Mouse (Mus musculus): ENCODE data around the gene Gm20388. TPM values are rescaled to one million over a fixed set of nuclear protein-coding genes. Genes with fewer than 3 reads are reported as not detected.

The Gm20388 gene
- polyA plus RNA-seq, 1 experiment, result 10.6 TPM

- TF ChIP-seq POLR2A (IDR thresholded peaks at IDR 0.05; ENCODE audit: borderline replicate concordance, control insufficient read depth, low read depth, low read length) (no peak), CTCF (IDR thresholded peaks at IDR 0.05; ENCODE audit: control insufficient read depth, insufficient read depth, low read length) (no peak)
- Histone ChIP-seq H3K27ac (ENCODE audit: control insufficient read depth, insufficient read depth, low read depth, low read length, poor library complexity) (no peak overlapping the region), H3K4me1 (ENCODE audit: control insufficient read depth, insufficient read depth, low read length) (no peaks in the 10 kb centered on the region), H3K4me3 (replicated peaks; ENCODE audit: control insufficient read depth, low read depth, low read length) (no peak overlapping the region)
- WGBS, result 68% methylated on average over 14 of the region's 14 CpGs
These were observed 1345.2 kb downstream of the Gm20388 start for GRCm38 (mm10) chr8:121255727-121256265.

GRCm38 (mm10) chr8:121258126-121258792, 1347.6 kb downstream of the Gm20388 start:
- H3K27ac ChIP-seq (ENCODE audit: control insufficient read depth, insufficient read depth, low read depth, low read length, poor library complexity), result no peak overlapping the region
- TF ChIP-seq CTCF (IDR thresholded peaks at IDR 0.05; ENCODE audit: control insufficient read depth, insufficient read depth, low read length), result no peak
- no peak for TF ChIP-seq POLR2A (IDR thresholded peaks at IDR 0.05; ENCODE audit: borderline replicate concordance, control insufficient read depth, low read depth, low read length)
- 33% methylated on average over 21 of the region's 21 CpGs for WGBS
- H3K4me3 ChIP-seq (replicated peaks; ENCODE audit: control insufficient read depth, low read depth, low read length), result no peak overlapping the region
- no peaks in the 10 kb centered on the region for H3K4me1 ChIP-seq (ENCODE audit: control insufficient read depth, insufficient read depth, low read length)

GRCm38 (mm10) chr8:121262728-121263389, 1352.2 kb downstream of the Gm20388 start:
- no peaks in the 10 kb centered on the region for H3K4me1 ChIP-seq (ENCODE audit: control insufficient read depth, insufficient read depth, low read length)
- no peak overlapping the region for H3K27ac ChIP-seq (ENCODE audit: control insufficient read depth, insufficient read depth, low read depth, low read length, poor library complexity)
- WGBS, result 29% methylated on average over 21 of the region's 21 CpGs
- TF ChIP-seq POLR2A (IDR thresholded peaks at IDR 0.05; ENCODE audit: borderline replicate concordance, control insufficient read depth, low read depth, low read length) (no peak), CTCF (IDR thresholded peaks at IDR 0.05; ENCODE audit: control insufficient read depth, insufficient read depth, low read length) (no peak)
- no peak overlapping the region for H3K4me3 ChIP-seq (replicated peaks; ENCODE audit: control insufficient read depth, low read depth, low read length)

- 54% methylated on average over 14 of the region's 14 CpGs for WGBS
- no peak overlapping the region for H3K27ac ChIP-seq (ENCODE audit: control insufficient read depth, insufficient read depth, low read depth, low read length, poor library complexity)
- no peak overlapping the region for H3K4me3 ChIP-seq (replicated peaks; ENCODE audit: control insufficient read depth, low read depth, low read length)
- no peaks in the 10 kb centered on the region for H3K4me1 ChIP-seq (ENCODE audit: control insufficient read depth, insufficient read depth, low read length)
- TF ChIP-seq CTCF (IDR thresholded peaks at IDR 0.05; ENCODE audit: control insufficient read depth, insufficient read depth, low read length) (no peak), POLR2A (IDR thresholded peaks at IDR 0.05; ENCODE audit: borderline replicate concordance, control insufficient read depth, low read depth, low read length) (no peak)
These were observed 1352.7 kb downstream of the Gm20388 start for GRCm38 (mm10) chr8:121263390-121263775.

- no peak overlapping the region for H3K27ac ChIP-seq (ENCODE audit: control insufficient read depth, insufficient read depth, low read depth, low read length, poor library complexity)
- 78% methylated on average over 9 of the region's 9 CpGs for WGBS
- H3K4me1 ChIP-seq (ENCODE audit: control insufficient read depth, insufficient read depth, low read length), result no peaks in the 10 kb centered on the region
- TF ChIP-seq CTCF (IDR thresholded peaks at IDR 0.05; ENCODE audit: control insufficient read depth, insufficient read depth, low read length) (no peak), POLR2A (IDR thresholded peaks at IDR 0.05; ENCODE audit: borderline replicate concordance, control insufficient read depth, low read depth, low read length) (no peak)
- H3K4me3 ChIP-seq (replicated peaks; ENCODE audit: control insufficient read depth, low read depth, low read length), result no peak overlapping the region
These were observed 1353.6 kb downstream of the Gm20388 start for GRCm38 (mm10) chr8:121264260-121264659.

- 75% methylated on average over 8 of the region's 8 CpGs for WGBS
- Histone ChIP-seq H3K27ac (ENCODE audit: control insufficient read depth, insufficient read depth, low read depth, low read length, poor library complexity) (no peak overlapping the region), H3K4me3 (replicated peaks; ENCODE audit: control insufficient read depth, low read depth, low read length) (no peak overlapping the region), H3K4me1 (ENCODE audit: control insufficient read depth, insufficient read depth, low read length) (no peaks in the 10 kb centered on the region)
- TF ChIP-seq CTCF (IDR thresholded peaks at IDR 0.05; ENCODE audit: control insufficient read depth, insufficient read depth, low read length), result no peak
- no peak for TF ChIP-seq POLR2A (IDR thresholded peaks at IDR 0.05; ENCODE audit: borderline replicate concordance, control insufficient read depth, low read depth, low read length)
These were observed 1360.9 kb downstream of the Gm20388 start for GRCm38 (mm10) chr8:121271542-121271941.

GRCm38 (mm10) chr8:121273195-121273594, 1362.6 kb downstream of the Gm20388 start:
- Histone ChIP-seq H3K4me3 (replicated peaks; ENCODE audit: control insufficient read depth, low read depth, low read length) (no peak overlapping the region), H3K27ac (ENCODE audit: control insufficient read depth, insufficient read depth, low read depth, low read length, poor library complexity) (no peak overlapping the region), H3K4me1 (ENCODE audit: control insufficient read depth, insufficient read depth, low read length) (no peaks in the 10 kb centered on the region)
- TF ChIP-seq CTCF (IDR thresholded peaks at IDR 0.05; ENCODE audit: control insufficient read depth, insufficient read depth, low read length), result no peak
- TF ChIP-seq POLR2A (IDR thresholded peaks at IDR 0.05; ENCODE audit: borderline replicate concordance, control insufficient read depth, low read depth, low read length), result no peak
- 46% methylated on average over 14 of the region's 14 CpGs for WGBS

- Histone ChIP-seq H3K4me3 (replicated peaks; ENCODE audit: control insufficient read depth, low read depth, low read length) (no peak overlapping the region), H3K27ac (ENCODE audit: control insufficient read depth, insufficient read depth, low read depth, low read length, poor library complexity) (no peak overlapping the region), H3K4me1 (ENCODE audit: control insufficient read depth, insufficient read depth, low read length) (no peaks in the 10 kb centered on the region)
- 79% methylated on average over 15 of the region's 15 CpGs for WGBS
- TF ChIP-seq POLR2A (IDR thresholded peaks at IDR 0.05; ENCODE audit: borderline replicate concordance, control insufficient read depth, low read depth, low read length) (no peak), CTCF (IDR thresholded peaks at IDR 0.05; ENCODE audit: control insufficient read depth, insufficient read depth, low read length) (no peak)
These were observed 1363.0 kb downstream of the Gm20388 start for GRCm38 (mm10) chr8:121273620-121274019.

Measured in bone marrow, adult 2 months (tissue).